Mouse (Mus musculus): Measurements from ENCODE around the gene Olfr731. TPM values are rescaled to one million over a fixed set of nuclear protein-coding genes. Genes with fewer than 3 reads are reported as not detected.

Gene Olfr731
- not detected in 2 replicates for polyA plus RNA-seq (2015; fragmentation: Nextera tagmentation; extraction: Ambion mirVana)

GRCm38 (mm10) chr14:50241766-50242165, at the start of gene Olfr731:
Olfr731 (minus strand) TSS chr14:50241866.

GRCm38 (mm10) chr14:50284106-50284505, 42.4 kb upstream of the Olfr731 start, which contains the start of gene Olfr732:
Olfr732 (minus strand) TSS chr14:50284206.

DNA sequence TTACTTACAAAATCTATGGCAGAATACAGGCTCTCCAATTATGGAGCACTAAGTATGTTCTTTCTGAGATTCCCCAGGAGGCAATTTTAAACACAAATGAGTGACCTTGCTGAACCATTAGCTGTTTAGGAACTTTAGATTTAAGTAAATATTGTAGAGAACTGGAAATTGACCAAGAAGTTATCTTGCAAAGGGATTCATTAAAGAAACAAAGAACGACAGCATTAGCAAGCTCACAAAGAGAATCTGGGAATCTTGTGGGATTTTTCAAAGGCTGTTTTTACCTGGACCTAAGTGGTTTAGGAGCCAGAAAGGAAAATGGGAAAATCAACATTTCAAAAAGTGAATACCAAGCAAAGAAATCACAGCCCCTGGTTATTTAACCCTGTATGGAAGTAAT, 53.6 kb downstream of the Olfr731 start, which contains the start of gene Olfr730:
Gene Olfr730, minus strand, starts transcription at position 101 of the 400 bp plus-strand sequence.

Other genes starting within 250 kb of the Olfr731 start
- not detected in 2 replicates for gene Olfr725, start 201.5 kb downstream of the Olfr731 start, polyA plus RNA-seq (2015; fragmentation: Nextera tagmentation; extraction: Ambion mirVana)
- gene Olfr726, start 150.9 kb downstream of the Olfr731 start, polyA plus RNA-seq (2015; fragmentation: Nextera tagmentation; extraction: Ambion mirVana): not detected in 2 replicates
- gene Olfr727, start 118.7 kb downstream of the Olfr731 start, polyA plus RNA-seq (2015; fragmentation: Nextera tagmentation; extraction: Ambion mirVana): not detected in 2 replicates
- not detected in 2 replicates for gene Olfr728, start 99.2 kb downstream of the Olfr731 start, polyA plus RNA-seq (2015; fragmentation: Nextera tagmentation; extraction: Ambion mirVana)
- gene Olfr729, start 89.0 kb downstream of the Olfr731 start, polyA plus RNA-seq (2015; fragmentation: Nextera tagmentation; extraction: Ambion mirVana): not detected in 2 replicates
- not detected in 2 replicates for gene Olfr730, start 53.7 kb downstream of the Olfr731 start, polyA plus RNA-seq (2015; fragmentation: Nextera tagmentation; extraction: Ambion mirVana)
- not detected in 2 replicates for gene Olfr732, start 42.3 kb upstream of the Olfr731 start, polyA plus RNA-seq (2015; fragmentation: Nextera tagmentation; extraction: Ambion mirVana)
- not detected in 2 replicates for gene Olfr733, start 59.7 kb upstream of the Olfr731 start, polyA plus RNA-seq (2015; fragmentation: Nextera tagmentation; extraction: Ambion mirVana)
- not detected in 2 replicates for gene Olfr734, start 84.9 kb upstream of the Olfr731 start, polyA plus RNA-seq (2015; fragmentation: Nextera tagmentation; extraction: Ambion mirVana)
- gene Olfr735, start 107.0 kb upstream of the Olfr731 start, polyA plus RNA-seq (2015; fragmentation: Nextera tagmentation; extraction: Ambion mirVana): not detected in 2 replicates
- gene Tlr11, start 116.0 kb upstream of the Olfr731 start, polyA plus RNA-seq (2015; fragmentation: Nextera tagmentation; extraction: Ambion mirVana): not detected in 2 replicates
- gene Olfr736, start 139.3 kb upstream of the Olfr731 start, polyA plus RNA-seq (2015; fragmentation: Nextera tagmentation; extraction: Ambion mirVana): not detected in 2 replicates
- not detected in 2 replicates for gene Olfr738, start 165.7 kb upstream of the Olfr731 start, polyA plus RNA-seq (2015; fragmentation: Nextera tagmentation; extraction: Ambion mirVana)
- gene Olfr739, start 176.8 kb upstream of the Olfr731 start, polyA plus RNA-seq (2015; fragmentation: Nextera tagmentation; extraction: Ambion mirVana): not detected in 2 replicates
- not detected in 2 replicates for gene Olfr740, start 203.7 kb upstream of the Olfr731 start, polyA plus RNA-seq (2015; fragmentation: Nextera tagmentation; extraction: Ambion mirVana)
- gene Olfr741, start 230.9 kb upstream of the Olfr731 start, polyA plus RNA-seq (2015; fragmentation: Nextera tagmentation; extraction: Ambion mirVana): not detected in 2 replicates

Measured in adrenal gland, postnatal 0 days (tissue).